Mouse (Mus musculus) testis, adult 2 months (tissue): ENCODE measurements at regions not wholly inside any gene's neighbourhood (a gene's known extent, or its start where the extent isn't known, plus 50 kb on each side); places are given as distances from the start of the nearest gene placed in this dataset.

ENCODE experiments used
- CTCF ChIP-seq: fragments of 200-500 bp; IDR thresholded peaks from 2 replicates; pipeline ENCODE4 v1.5.1; 2012; ENCODE audit warnings: low read depth, mild to moderate bottlenecking, inconsistent platforms, low read length, moderate library complexity; ENCODE audit not compliant: control insufficient read depth, insufficient read depth, insufficient replicate concordance
- POLR2A ChIP-seq: fragments of 200-500 bp; IDR thresholded peaks from 2 replicates; pipeline ENCODE4 v1.6.1; 2012; ENCODE audit warnings: low read depth, mild to moderate bottlenecking, inconsistent platforms, low read length, moderate library complexity; ENCODE audit not compliant: control insufficient read depth

DNA sequence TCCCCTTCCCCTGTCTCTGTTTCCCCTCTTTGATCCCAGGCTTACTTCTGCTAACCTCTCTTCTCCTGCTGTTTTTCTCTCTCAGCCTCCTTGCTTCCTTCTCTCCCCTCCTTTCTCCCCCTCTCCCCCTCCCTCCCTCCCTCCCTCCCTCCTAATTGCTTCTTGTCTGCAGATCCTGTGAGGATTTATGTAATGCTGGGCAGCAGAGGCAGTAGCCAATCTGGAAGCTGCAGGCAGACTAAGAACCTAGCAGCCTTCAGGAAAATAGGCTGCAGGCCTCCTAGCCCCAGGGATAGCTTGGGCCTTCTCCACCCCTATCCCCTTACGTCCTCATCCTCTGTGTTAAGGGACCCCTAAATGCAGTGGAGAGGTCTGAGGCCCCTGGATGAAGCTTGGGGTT lies 155.2 kb downstream of the Cct6b start:
- TF ChIP-seq POLR2A, result no peak
- TF ChIP-seq CTCF, result no peak
